8 mouse cellular contexts compared by ENCODE assay signal in genomic region chr16:87432033-87432814, GRCm38 (mm10). TPM values are rescaled to one million over a fixed set of nuclear protein-coding genes. Genes with fewer than 3 reads are reported as not detected.
DNase-seq lines count a peak whose midpoint lies in the region; ATAC-seq and TF ChIP-seq lines count a peak whose summit lies in the region.

Gene Ltn1 (minus strand): TSS chr16:87432612.

- H3K4me3 ChIP-seq in C2C12 (ENCODE audit: insufficient read depth, poor library complexity, severe bottlenecking): peak within 1 kb of the TSS; percentile 98
- peak within 1 kb of the TSS; percentile 83 for H3K4me3 ChIP-seq in erythroblast, embryonic 14.5 days (replicated peaks)
- peak within 1 kb of the TSS; percentile 92 for H3K4me3 ChIP-seq in heart, embryonic 11.5 days (ENCODE audit: low read depth, low read length)
- H3K4me3 ChIP-seq in kidney, embryonic 16.5 days (ENCODE audit: low read length): peak within 1 kb of the TSS; percentile 98
- peak within 1 kb of the TSS; percentile 78 for H3K4me3 ChIP-seq in liver, adult 2 months (ENCODE audit: insufficient read depth, low read depth, low read length)
- H3K4me3 ChIP-seq in myocyte: peak within 1 kb of the TSS; percentile 79

- ATAC-seq in heart, embryonic 11.5 days (replicated peaks; ENCODE audit: insufficient number of reproducible peaks, low FRiP score, low TSS enrichment): peak; percentile 97
- ATAC-seq in kidney, embryonic 16.5 days (ENCODE audit: low FRiP score, low TSS enrichment): peak; percentile 99

- H3K79me3 ChIP-seq in C2C12 (ENCODE audit: low read depth): peaks cover 41% of the 10 kb centered on the region

- TF ChIP-seq CTCF in C2C12 (IDR thresholded peaks at IDR 0.05; ENCODE audit: control insufficient read depth, insufficient read depth, insufficient read length): no peak
- TF ChIP-seq CTCF in brain, embryonic 14.5 days (IDR thresholded peaks at IDR 0.05; ENCODE audit: borderline replicate concordance, extremely low read depth, insufficient read depth, insufficient read length): no peak
- no peak for TF ChIP-seq CTCF in liver, adult 2 months (IDR thresholded peaks at IDR 0.05; ENCODE audit: low read depth, low read length)

- H3K36me3 ChIP-seq in C2C12 (ENCODE audit: control insufficient read depth, insufficient read depth): peaks cover 4% of the 10 kb centered on the region
- H3K36me3 ChIP-seq in erythroblast, embryonic 14.5 days (ENCODE audit: control insufficient read depth): peaks cover 15% of the 10 kb centered on the region
- no peaks in the 10 kb centered on the region for H3K36me3 ChIP-seq in heart, embryonic 11.5 days (ENCODE audit: control insufficient read depth, insufficient read depth, low read length)
- H3K36me3 ChIP-seq in kidney, embryonic 16.5 days (ENCODE audit: insufficient read depth, low read length): 0 out of 2 replicates have a peak, but pooled peaks cover 5% of the 10 kb centered on the region
- H3K36me3 ChIP-seq in liver, adult 2 months (ENCODE audit: control insufficient read depth, insufficient read depth, low read length): no peaks in the 10 kb centered on the region
- peaks cover 4% of the 10 kb centered on the region for H3K36me3 ChIP-seq in myocyte (ENCODE audit: control insufficient read depth, insufficient read depth)
- peaks cover 2% of the 10 kb centered on the region; the same call in 1 of the 2 replicates for H3K36me3 ChIP-seq in splenic B cell, adult 2 months (ENCODE audit: control insufficient read depth, insufficient read depth, low read length, poor library complexity, severe bottlenecking)

- H3K4me2 ChIP-seq in heart, embryonic 11.5 days: peak within 1 kb of the TSS; percentile 88
- peak within 1 kb of the TSS; percentile 77 for H3K4me2 ChIP-seq in kidney, embryonic 16.5 days (replicated peaks; ENCODE audit: low read depth, low read length)
- H3K4me2 ChIP-seq in myocyte (ENCODE audit: low read depth): peak within 1 kb of the TSS; percentile 73

- peak; percentile 100 for DNase-seq in brain, embryonic 14.5 days (ENCODE audit: low read depth)
- peak; percentile 96 for DNase-seq in liver, adult 2 months (ENCODE audit: extremely low read depth, low read depth, low spot score)
- DNase-seq in splenic B cell, adult 2 months (ENCODE audit: low read depth, low spot score): peak; percentile 98

- H3K9ac ChIP-seq in heart, embryonic 11.5 days (ENCODE audit: low read depth, low read length): peak within 1 kb of the TSS; percentile 83
- H3K9ac ChIP-seq in kidney, embryonic 16.5 days (replicated peaks; ENCODE audit: low read length): peak within 1 kb of the TSS; percentile 94
- peak within 1 kb of the TSS; percentile 78 for H3K9ac ChIP-seq in liver, adult 2 months (ENCODE audit: low read depth, low read length)

- H3K79me2 ChIP-seq in C2C12 (ENCODE audit: control insufficient read depth, insufficient read depth): peaks cover 46% of the 10 kb centered on the region
- peaks cover 11% of the 10 kb centered on the region; the same call in 1 of the 2 replicates for H3K79me2 ChIP-seq in liver, adult 2 months (ENCODE audit: control insufficient read depth, insufficient read depth, low read length)
- H3K79me2 ChIP-seq in myocyte (ENCODE audit: control insufficient read depth, insufficient read depth): peaks cover 46% of the 10 kb centered on the region

- peaks cover 36% of the 10 kb centered on the region for H3K4me1 ChIP-seq in erythroblast, embryonic 14.5 days (ENCODE audit: control insufficient read depth)
- H3K4me1 ChIP-seq in heart, embryonic 11.5 days (ENCODE audit: control insufficient read depth, insufficient read depth, low read length): 0 out of 2 replicates have a peak, but pooled peaks cover 2% of the 10 kb centered on the region
- H3K4me1 ChIP-seq in kidney, embryonic 16.5 days (ENCODE audit: insufficient read depth, low read length): 0 out of 2 replicates have a peak, but pooled peaks cover 5% of the 10 kb centered on the region
- H3K4me1 ChIP-seq in liver, adult 2 months (ENCODE audit: control insufficient read depth, insufficient read depth, low read length): peaks cover 4% of the 10 kb centered on the region

- H3K27me3 ChIP-seq in C2C12 (ENCODE audit: control insufficient read depth, insufficient read depth, insufficient read length) (no peaks in the 10 kb centered on the region), myocyte (ENCODE audit: control insufficient read depth, insufficient read depth, insufficient read length) (no peaks in the 10 kb centered on the region)
- H3K27me3 ChIP-seq in erythroblast, embryonic 14.5 days (ENCODE audit: control insufficient read depth): no peaks in the 10 kb centered on the region
- H3K27me3 ChIP-seq in heart, embryonic 11.5 days (ENCODE audit: control insufficient read depth, insufficient read depth, low read length): no peaks in the 10 kb centered on the region
- H3K27me3 ChIP-seq in kidney, embryonic 16.5 days (ENCODE audit: insufficient read depth, low read length): no peaks in the 10 kb centered on the region
- no peaks in the 10 kb centered on the region for H3K27me3 ChIP-seq in liver, adult 2 months (ENCODE audit: control insufficient read depth, insufficient read depth, low read length)
- no peaks in the 10 kb centered on the region for H3K27me3 ChIP-seq in splenic B cell, adult 2 months (ENCODE audit: control insufficient read depth, insufficient read depth, low read length, poor library complexity, severe bottlenecking)

- peak; percentile 26; the same call in 1 of the 2 replicates for TF ChIP-seq POLR2A in brain, embryonic 14.5 days (IDR thresholded peaks at IDR 0.05; ENCODE audit: borderline replicate concordance, extremely low read depth, insufficient read depth, insufficient read length, poor library complexity, severe bottlenecking)
- peak; percentile 66; the same call in 1 of the 2 replicates for TF ChIP-seq POLR2A in liver, adult 2 months (IDR thresholded peaks at IDR 0.05; ENCODE audit: extremely low read depth, insufficient read depth, low read length)
- TF ChIP-seq POLR2A in myocyte (IDR thresholded peaks at IDR 0.05; ENCODE audit: insufficient read length, low read depth): peak; percentile 73

- peak within 1 kb of the TSS; percentile 60; the same call in 1 of the 2 replicates for H3K27ac ChIP-seq in heart, embryonic 11.5 days (ENCODE audit: low read depth, low read length)
- H3K27ac ChIP-seq in kidney, embryonic 16.5 days (ENCODE audit: low read length): peak within 1 kb of the TSS; percentile 63; the same call in 1 of the 2 replicates
- H3K27ac ChIP-seq in liver, adult 2 months (replicated peaks; ENCODE audit: insufficient read depth, low read depth, low read length): peak within 1 kb of the TSS; percentile 42

- WGBS in heart, embryonic 11.5 days (ENCODE audit: insufficient replicate concordance): under 1% methylated on average over 56 of the region's 56 CpGs
- WGBS in kidney, embryonic 16.5 days: under 1% methylated on average over 55 of the region's 56 CpGs
- under 1% methylated on average over 56 of the region's 56 CpGs for WGBS in liver, adult 2 months

- H3ac ChIP-seq in C2C12 (ENCODE audit: control insufficient read depth, insufficient read length, low read depth) (peak within 1 kb of the TSS; percentile 56), myocyte (ENCODE audit: control insufficient read depth, insufficient read length) (peak within 1 kb of the TSS; percentile 53)

- no peaks in the 10 kb centered on the region for H3K9me3 ChIP-seq in erythroblast, embryonic 14.5 days (ENCODE audit: control insufficient read depth, low read length)
- no peaks in the 10 kb centered on the region for H3K9me3 ChIP-seq in heart, embryonic 11.5 days (replicated peaks; ENCODE audit: control insufficient read depth, low read length)
- H3K9me3 ChIP-seq in kidney, embryonic 16.5 days (ENCODE audit: low read length): no peaks in the 10 kb centered on the region

TF ChIP-seq in C2C12, 6 proteins besides CTCF, POLR2A, EP300 and RAD21:
- TF ChIP-seq MAX (IDR thresholded peaks at IDR 0.05) (no peak), MYOG (IDR thresholded peaks at IDR 0.05; ENCODE audit: control insufficient read depth, extremely low read depth, insufficient read length) (no peak), MYOD1 (IDR thresholded peaks at IDR 0.05; ENCODE audit: control insufficient read depth, insufficient read length, low read depth) (no peak), CEBPB (IDR thresholded peaks at IDR 0.05; ENCODE audit: low read depth) (no peak), FOSL1 (IDR thresholded peaks at IDR 0.05; ENCODE audit: insufficient read depth, low read length, poor library complexity, severe bottlenecking) (no peak), USF1 (IDR thresholded peaks at IDR 0.05; ENCODE audit: low read depth) (no peak)
TF ChIP-seq in C2C12: peak in this region for 0.

TF ChIP-seq in myocyte, 11 proteins besides CTCF, POLR2A, EP300 and RAD21:
- TF ChIP-seq E2F4 (IDR thresholded peaks at IDR 0.05; ENCODE audit: insufficient read depth) (peak; percentile 99), TCF12 (IDR thresholded peaks at IDR 0.05; ENCODE audit: insufficient read depth, poor library complexity, severe bottlenecking) (no peak)
TF ChIP-seq in myocyte: peak in this region for 1.

RNA-seq across cellular contexts. Expression of gene Ltn1, which starts in this region (rescaled TPM):
- polyA plus RNA-seq in C2C12 (2012; fragmentation: generic; extraction: Trizol): 6.8 TPM
- 16.8 and 17.3 TPM in 2 replicates for polyA plus RNA-seq in brain, embryonic 14.5 days (2012; rRNA removed)
- polyA plus RNA-seq in erythroblast, embryonic 14.5 days (2012): 0.04 and 0.07 TPM in 2 replicates
- 22.7 and 26.6 TPM in 2 replicates for polyA plus RNA-seq in heart, embryonic 11.5 days (2014; fragmentation: Nextera tagmentation; extraction: Ambion mirVana)
- 27.9 and 33.5 TPM in 2 replicates for polyA plus RNA-seq in kidney, embryonic 16.5 days (2015; fragmentation: Nextera tagmentation; extraction: Ambion mirVana)
- total RNA-seq in liver, adult 2 months (2014; rRNA removed): 18.9 TPM in 2 replicates
- 2.9 and 3.0 TPM in 2 replicates for polyA plus RNA-seq in liver, adult 2 months (2012; rRNA removed)
- polyA plus RNA-seq in myocyte (2012; fragmentation: generic; extraction: Trizol): 5.8 TPM

Comparison
In these comparisons a context has a peak if more than half of its experiments do, and no peak if none do; other contexts are left out.
1. Peak in every context shown above with its lines: DNase-seq, ATAC-seq, H3K4me3 ChIP-seq and H3K27ac ChIP-seq.